Mouse (Mus musculus): Measurements from ENCODE around the gene Cox14. TPM values are rescaled to one million over a fixed set of nuclear protein-coding genes. Genes with fewer than 3 reads are reported as not detected.

Gene Cox14
- total and polyA plus RNA-seq, 3 experiments, result 113 to 125 TPM; not detected in 1

GRCm38 (mm10) chr15:99703676-99704040 is 21.8 kb upstream of the Cox14 start:
- no peak for TF ChIP-seq ZKSCAN1 (IDR thresholded peaks at IDR 0.05; ENCODE audit: low read depth, low read length)
- TF ChIP-seq GATA1 (IDR thresholded peaks at IDR 0.05; ENCODE audit: low read depth, low read length), result no peak
- TF ChIP-seq TAL1 (IDR thresholded peaks at IDR 0.05; ENCODE audit: low read length), result no peak
- no peak for TF ChIP-seq USF1 (IDR thresholded peaks at IDR 0.05; ENCODE audit: low read depth, low read length)
- no peak for TF ChIP-seq JUND (IDR thresholded peaks at IDR 0.05; ENCODE audit: low read depth, low read length)
- no peak for TF ChIP-seq ZNF384 (IDR thresholded peaks at IDR 0.05; ENCODE audit: low read depth, low read length)
- no peak for TF ChIP-seq SMC3 (IDR thresholded peaks at IDR 0.05; ENCODE audit: low read depth, low read length)
- TF ChIP-seq RAD21 (IDR thresholded peaks at IDR 0.05; ENCODE audit: low read depth, low read length), result no peak
- no peak for TF ChIP-seq ZC3H11A (IDR thresholded peaks at IDR 0.05; ENCODE audit: low read depth, low read length)
- TF ChIP-seq CTCF (IDR thresholded peaks at IDR 0.05 in 2 of 3, conservative IDR thresholded peaks at IDR 0.05 in 1 of 3; ENCODE audit: control insufficient read depth in 1 of 3, insufficient read depth in 1 of 3, low read depth in 2 of 3, low read length in 3 of 3, poor library complexity in 1 of 3, severe bottlenecking in 1 of 3), result no peak
- no peak for TF ChIP-seq E2F4 (IDR thresholded peaks at IDR 0.05; ENCODE audit: borderline replicate concordance, low read depth, low read length)
- TF ChIP-seq USF2 (IDR thresholded peaks at IDR 0.05; ENCODE audit: borderline replicate concordance in 1 of 2, insufficient read depth in 1 of 2, low read depth in 1 of 2, low read length in 2 of 2), result no peak
- no peak for TF ChIP-seq MAFK (IDR thresholded peaks at IDR 0.05; ENCODE audit: borderline replicate concordance, low read depth, low read length)
- no peak for TF ChIP-seq POLR2AphosphoS5 (IDR thresholded peaks at IDR 0.05; ENCODE audit: borderline replicate concordance, low read depth, low read length)
- Histone ChIP-seq H3K9ac (ENCODE audit: control insufficient read depth, low read depth, low read length, poor library complexity, severe bottlenecking) (no peak overlapping the region), H3K27ac (ENCODE audit: control insufficient read depth, low read depth, low read length) (no peak overlapping the region)

GRCm38 (mm10) chr15:99704041-99704681 is 21.3 kb upstream of the Cox14 start:
- no peaks in the 10 kb centered on the region for H3K27me3 ChIP-seq (ENCODE audit: control insufficient read depth in 1 of 2, insufficient read depth in 2 of 2, low read length in 2 of 2)
- peaks cover 0 to 14% of the 10 kb centered on the region in 2 experiments; a peak in 2 of 4 replicates for H3K4me1 ChIP-seq (ENCODE audit: control insufficient read depth in 1 of 2, insufficient read depth in 2 of 2, low read length in 2 of 2)
- no peak overlapping the region for H3K4me3 ChIP-seq (ENCODE audit: control insufficient read depth in 1 of 2, insufficient read depth in 1 of 2, low read depth in 2 of 2, low read length in 2 of 2)
- no peak overlapping the region for H3K27ac ChIP-seq (ENCODE audit: control insufficient read depth, low read depth, low read length)
- peaks cover 4% of the 10 kb centered on the region; the same call in 1 of the 2 replicates for H3K79me2 ChIP-seq (ENCODE audit: control insufficient read depth, insufficient read depth, low read length, poor library complexity)
- H3K36me3 ChIP-seq (ENCODE audit: control insufficient read depth in 1 of 2, insufficient read depth in 2 of 2, low read length in 2 of 2), result peaks cover 3 to 4% of the 10 kb centered on the region in 2 experiments; a peak in 3 of 4 replicates
- H3K9me3 ChIP-seq (replicated peaks; ENCODE audit: insufficient read depth, low read length), result no peaks in the 10 kb centered on the region
- no peak for TF ChIP-seq POLR2A (IDR thresholded peaks at IDR 0.05; ENCODE audit: control insufficient read depth in 1 of 2, insufficient read depth in 1 of 2, low read depth in 1 of 2, low read length in 2 of 2, poor library complexity in 1 of 2)
- TF ChIP-seq NRF1 (IDR thresholded peaks at IDR 0.05; ENCODE audit: insufficient read depth, low read depth, low read length, poor library complexity, severe bottlenecking), result no peak
- no peak for TF ChIP-seq TCF12 (IDR thresholded peaks at IDR 0.05; ENCODE audit: low read depth, low read length)
- no peak for TF ChIP-seq KAT2A (conservative IDR thresholded peaks at IDR 0.05; ENCODE audit: low read depth, low read length)
- TF ChIP-seq E2F4 (IDR thresholded peaks at IDR 0.05; ENCODE audit: borderline replicate concordance, low read depth, low read length), result no peak
- no peak for TF ChIP-seq RAD21 (IDR thresholded peaks at IDR 0.05; ENCODE audit: low read depth, low read length)
- TF ChIP-seq MAX (IDR thresholded peaks at IDR 0.05; ENCODE audit: low read length), result no peak
- TF ChIP-seq RCOR1 (IDR thresholded peaks at IDR 0.05; ENCODE audit: low read depth, low read length), result no peak
- TF ChIP-seq MXI1 (IDR thresholded peaks at IDR 0.05; ENCODE audit: low read depth, low read length), result no peak
- TF ChIP-seq ELF1 (IDR thresholded peaks at IDR 0.05; ENCODE audit: low read depth, low read length), result no peak
- no peak for TF ChIP-seq SMC3 (IDR thresholded peaks at IDR 0.05; ENCODE audit: low read depth, low read length)
- no peak for TF ChIP-seq ETS1 (IDR thresholded peaks at IDR 0.05; ENCODE audit: low read depth, low read length)
- TF ChIP-seq POLR2AphosphoS2 (IDR thresholded peaks at IDR 0.05; ENCODE audit: low read length), result no peak
- TF ChIP-seq ZNF384 (IDR thresholded peaks at IDR 0.05; ENCODE audit: low read depth, low read length), result no peak
- no peak for TF ChIP-seq ZC3H11A (IDR thresholded peaks at IDR 0.05; ENCODE audit: low read depth, low read length)
- TF ChIP-seq GABPA (IDR thresholded peaks at IDR 0.05; ENCODE audit: low read depth, low read length), result no peak
- no peak overlapping the region for H3K9ac ChIP-seq (ENCODE audit: control insufficient read depth, low read depth, low read length, poor library complexity, severe bottlenecking)
- DNase-seq (ENCODE audit: low read depth, low spot score), result no peak

More at GRCm38 (mm10) chr15:99703676-99704040, 21.8 kb upstream of the Cox14 start:
- H3K4me3 ChIP-seq (ENCODE audit: control insufficient read depth in 1 of 2, insufficient read depth in 1 of 2, low read depth in 2 of 2, low read length in 2 of 2), result no peak overlapping the region
- H3K27me3 ChIP-seq (ENCODE audit: control insufficient read depth in 1 of 2, insufficient read depth in 2 of 2, low read length in 2 of 2), result no peaks in the 10 kb centered on the region
- H3K9me3 ChIP-seq (replicated peaks; ENCODE audit: insufficient read depth, low read length), result no peaks in the 10 kb centered on the region
- DNase-seq (ENCODE audit: low read depth, low spot score), result no peak
- H3K79me2 ChIP-seq (ENCODE audit: control insufficient read depth, insufficient read depth, low read length, poor library complexity), result peaks cover 4% of the 10 kb centered on the region; the same call in 1 of the 2 replicates
- H3K4me1 ChIP-seq (ENCODE audit: control insufficient read depth in 1 of 2, insufficient read depth in 2 of 2, low read length in 2 of 2), result peaks cover 0 to 18% of the 10 kb centered on the region in 2 experiments; a peak in 3 of 4 replicates
- peaks cover under 1 to 7% of the 10 kb centered on the region in 2 experiments; a peak in 3 of 4 replicates for H3K36me3 ChIP-seq (ENCODE audit: control insufficient read depth in 1 of 2, insufficient read depth in 2 of 2, low read length in 2 of 2)

Data from MEL (cell line).